Mouse (Mus musculus) adrenal gland, adult 8-10 months (tissue): ENCODE data around the gene Rpgrip1l. TPM values are rescaled to one million over a fixed set of nuclear protein-coding genes. Genes with fewer than 3 reads are reported as not detected.

Experiments
- DNase-seq: peaks from one replicate; pipeline ENCODE4 v3.0.0; 2022
- total RNA-seq, 4 experiments: library from RNA; stranded (reverse); gene quantifications; 2 replicates each; pipeline ENCODE4 v1.2.4; 2022

Gene Rpgrip1l
- total RNA-seq = 10 to 100 TPM in 2 of 4 experiments, 1 to 10 TPM in 2; 4.8 to 14.5 (median 10.4) TPM

DNA sequence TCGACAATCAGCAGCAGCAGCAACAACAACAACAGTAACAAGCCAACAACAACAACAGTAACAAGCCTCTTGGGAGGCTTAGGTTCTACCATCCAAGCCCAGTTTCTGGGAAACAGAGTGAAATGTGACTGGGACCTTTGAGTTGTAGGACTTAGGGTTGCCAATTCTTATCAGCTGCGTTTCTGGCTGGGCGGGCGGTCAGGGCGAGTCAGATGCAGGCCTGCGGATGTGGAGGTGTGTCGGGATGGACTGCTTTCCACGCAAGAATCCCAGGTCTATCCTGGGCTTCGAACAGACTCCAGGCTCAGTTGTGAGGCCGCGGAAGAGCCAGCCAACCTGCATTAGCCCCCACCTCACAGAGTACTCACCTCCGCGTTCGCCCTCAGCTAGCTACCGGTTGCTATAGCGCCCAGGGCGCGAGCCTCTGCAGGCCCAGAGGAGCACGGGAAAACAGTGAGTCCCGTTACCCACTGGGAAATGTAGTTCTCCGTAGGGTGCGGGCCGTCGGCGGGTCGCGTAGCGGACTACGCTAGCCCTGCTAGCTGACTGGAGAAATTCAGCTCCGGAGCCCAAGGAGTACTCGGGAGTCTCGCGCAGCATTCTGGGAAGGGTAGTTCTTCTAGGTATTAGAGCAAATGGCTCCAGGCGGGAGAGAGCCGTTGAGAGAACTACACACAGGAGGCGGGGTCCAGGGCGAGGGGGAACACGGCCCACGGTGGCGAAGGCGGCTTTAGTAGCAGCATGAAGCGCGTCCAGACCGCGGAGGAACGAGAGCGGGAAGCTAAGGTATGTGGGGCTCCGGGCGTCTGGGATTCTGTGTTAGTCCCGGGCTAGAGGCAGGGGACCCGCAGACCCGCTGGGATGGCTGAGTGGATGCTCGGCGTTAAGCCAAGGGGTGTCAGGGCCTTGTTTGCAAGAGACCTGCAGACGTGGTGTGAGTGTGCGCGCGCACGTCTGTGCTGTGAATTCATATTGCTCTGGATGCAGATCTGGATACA lies at the start of gene Rpgrip1l, which contains the start of gene Fto:
TSS of gene Rpgrip1l (minus strand) at position 428 of the 998 bp plus-strand sequence.
TSS of gene Fto (plus strand) at position 691 of the 998 bp plus-strand sequence.
- DNase-seq = peak; percentile 98

DNA sequence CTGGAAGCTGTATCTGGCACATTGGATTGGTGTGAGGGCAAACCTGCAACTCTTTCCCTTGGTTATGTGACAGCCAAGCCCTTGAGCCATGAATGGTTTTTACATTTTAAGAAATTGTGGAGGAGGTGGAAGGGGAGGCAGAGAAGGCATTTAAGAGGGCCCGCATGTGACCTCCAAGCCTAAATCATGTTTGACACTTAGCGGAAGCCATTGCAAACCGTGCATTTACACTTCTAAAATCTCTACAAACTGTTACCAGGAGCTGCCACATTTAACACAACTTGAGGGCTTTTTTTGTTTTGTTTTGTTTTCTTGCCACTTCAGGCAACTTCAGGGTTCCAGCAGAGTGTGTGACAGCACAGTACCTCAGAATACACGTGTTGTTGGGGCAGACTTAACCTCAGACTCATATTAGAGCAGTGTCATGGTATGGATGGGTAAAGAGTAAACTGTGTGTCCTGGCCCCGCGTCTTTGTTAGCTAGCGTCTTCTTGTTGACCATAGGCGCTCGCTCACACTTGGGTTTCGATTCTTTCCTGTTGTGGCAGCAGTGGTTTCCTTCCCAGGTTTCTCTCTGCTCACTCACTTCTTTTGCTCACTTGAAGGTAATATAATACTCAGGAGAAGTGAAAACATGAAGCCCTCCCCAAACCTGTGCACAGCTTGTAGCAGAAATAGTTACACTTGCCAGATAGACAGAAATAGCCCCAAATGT lies 47.7 kb upstream of the Rpgrip1l start:
- no peak for DNase-seq

GRCm38 (mm10) chr8:91359511-91359910 lies 46.4 kb upstream of the Rpgrip1l start:
- DNase-seq = no peak

DNA sequence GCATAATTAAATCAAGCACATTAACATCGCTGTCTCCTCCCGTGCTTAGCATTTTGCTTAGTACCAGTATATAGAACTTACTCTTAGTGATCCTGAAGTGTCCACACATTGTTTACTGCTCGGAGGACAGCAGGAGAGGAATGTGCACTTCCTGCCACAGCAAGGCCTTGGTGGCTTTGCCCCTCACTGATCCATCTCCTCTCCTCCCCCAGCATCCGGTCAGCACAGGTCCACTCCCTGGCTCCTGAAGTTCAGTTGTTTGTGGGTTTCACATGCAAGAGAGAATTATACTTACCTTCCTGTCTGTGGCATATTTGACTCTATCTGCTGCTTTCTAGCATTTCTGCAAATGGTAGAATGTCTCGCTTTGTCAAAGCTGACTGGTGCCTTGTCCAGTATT lies 45.0 kb upstream of the Rpgrip1l start:
- DNase-seq = no peak

DNA sequence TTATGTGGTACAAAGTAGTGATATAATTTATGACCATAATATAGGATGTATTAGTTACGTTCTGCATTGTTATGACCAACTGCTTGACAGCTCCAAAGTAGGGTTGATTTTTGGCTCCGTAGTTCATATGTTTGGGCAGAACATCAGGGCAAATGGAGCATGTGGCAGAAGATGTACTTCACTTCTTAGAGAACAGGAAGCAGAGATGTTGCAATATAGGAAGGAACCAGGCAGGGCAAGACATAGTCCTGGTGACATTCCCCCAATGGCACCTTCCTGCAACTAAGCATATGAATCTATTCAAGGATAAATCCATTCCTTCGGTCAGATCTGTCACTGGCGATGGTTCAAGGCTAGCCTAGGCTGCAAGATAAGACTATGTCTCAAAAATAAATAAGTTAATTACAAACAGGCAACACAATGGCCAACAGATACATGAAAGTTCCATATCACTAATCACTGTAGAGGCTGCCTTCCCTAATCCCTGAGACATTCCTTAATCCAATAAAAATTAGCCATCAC lies 44.5 kb upstream of the Rpgrip1l start:
- DNase-seq = no peak

GRCm38 (mm10) chr8:91355956-91356699 lies 43.1 kb upstream of the Rpgrip1l start:
- no peak for DNase-seq

DNA sequence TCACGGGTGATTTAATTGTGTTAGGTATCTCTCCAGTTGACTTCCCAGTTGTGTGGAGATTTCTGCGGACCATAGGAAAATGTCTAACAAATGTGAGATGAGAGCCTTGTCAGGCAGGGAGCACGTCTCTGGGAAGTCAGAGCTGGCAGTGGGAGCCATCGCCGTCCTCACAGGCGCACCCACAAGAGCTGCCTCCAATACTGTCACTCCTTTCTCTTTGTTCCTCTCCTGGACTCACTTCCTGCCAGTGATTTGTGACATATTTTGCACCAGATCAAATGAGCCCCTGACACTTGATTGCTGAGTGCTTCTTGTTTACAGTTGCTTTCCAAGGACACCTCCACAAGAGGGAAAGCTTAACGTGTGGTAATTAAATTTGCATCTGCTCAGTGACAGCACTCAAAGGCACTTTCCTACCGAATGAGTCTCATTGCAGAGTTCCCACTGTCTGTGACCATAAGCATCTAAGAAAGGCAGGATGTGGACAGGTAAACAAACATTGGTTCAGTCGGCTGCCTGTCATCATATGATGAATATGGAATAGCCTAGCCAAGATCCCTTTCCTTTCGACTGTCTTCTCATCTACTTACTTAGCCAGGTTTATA lies 42.3 kb upstream of the Rpgrip1l start:
- DNase-seq = no peak

- no peak for DNase-seq
Measured at GRCm38 (mm10) chr8:91353907-91354306, 40.8 kb upstream of the Rpgrip1l start.

DNA sequence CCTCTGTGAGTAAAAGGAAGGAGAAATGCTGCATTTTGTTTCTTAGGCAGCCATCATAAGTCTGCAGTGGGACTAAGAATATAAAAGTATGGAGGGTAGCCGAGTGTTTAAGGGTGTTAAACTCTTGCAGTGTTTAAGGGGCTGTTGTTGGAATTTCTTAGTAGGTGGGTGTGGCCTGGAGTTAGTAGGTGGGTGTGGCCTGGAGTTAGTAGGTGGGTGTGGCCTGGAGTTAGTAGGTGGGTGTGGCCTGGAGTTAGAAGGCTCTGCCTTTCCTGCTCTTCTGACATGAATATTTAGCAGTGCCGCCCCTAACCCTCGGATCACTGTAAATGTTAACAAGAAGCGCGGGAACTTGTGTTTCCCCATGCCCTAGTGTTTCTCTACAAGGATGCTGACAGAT lies 40.0 kb upstream of the Rpgrip1l start:
- no peak for DNase-seq

GRCm38 (mm10) chr8:91352598-91352997 lies 39.5 kb upstream of the Rpgrip1l start:
- no peak for DNase-seq

DNA sequence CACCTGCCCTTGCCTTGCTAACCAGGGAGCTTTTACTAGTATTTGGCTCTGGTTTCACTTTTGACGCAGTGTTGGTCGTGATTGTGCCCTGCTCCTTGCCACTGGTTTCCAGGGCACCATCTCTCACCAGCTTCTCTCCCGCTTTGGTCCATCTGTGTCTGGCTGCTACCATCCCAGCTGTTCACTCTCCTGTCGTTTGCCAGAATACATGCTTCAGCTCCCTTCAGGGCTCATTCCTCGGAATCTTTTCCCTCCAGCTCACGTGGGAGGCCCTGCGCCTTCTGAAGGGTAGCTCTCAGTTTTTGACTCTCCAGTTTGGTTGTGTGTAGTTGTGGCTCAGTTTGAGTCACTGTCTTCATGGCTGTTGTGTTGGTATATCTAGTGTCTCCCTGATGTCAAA lies 37.6 kb upstream of the Rpgrip1l start:
- DNase-seq = no peak

- DNase-seq = no peak
Measured at GRCm38 (mm10) chr8:91349816-91350215, 36.8 kb upstream of the Rpgrip1l start.

- no peak for DNase-seq
Measured at GRCm38 (mm10) chr8:91347595-91347994, 34.5 kb upstream of the Rpgrip1l start.

GRCm38 (mm10) chr8:91347146-91347545 lies 34.1 kb upstream of the Rpgrip1l start:
- DNase-seq = no peak

DNA sequence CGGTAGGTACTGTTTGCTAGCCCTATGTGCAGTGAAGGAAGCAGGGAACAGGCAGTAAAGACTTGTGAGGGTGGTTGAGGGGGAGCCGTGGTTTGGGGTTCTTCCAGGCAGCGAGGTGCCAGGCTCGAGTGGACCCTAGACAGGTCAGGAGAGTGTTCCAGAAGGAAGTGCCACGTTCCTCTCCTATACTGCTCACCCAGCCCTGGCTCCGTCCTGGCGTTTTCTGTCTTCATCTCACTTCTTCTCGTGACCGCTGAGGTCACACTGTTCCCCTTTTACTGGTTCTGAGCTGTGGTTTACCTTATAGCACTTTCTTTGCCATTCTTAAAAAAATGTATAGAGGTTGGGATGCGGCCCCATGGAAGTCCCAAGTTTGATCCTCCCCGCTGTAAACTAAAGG lies 31.6 kb upstream of the Rpgrip1l start:
- no peak for DNase-seq

- no peak for DNase-seq
Measured at GRCm38 (mm10) chr8:91342798-91343197, 29.7 kb upstream of the Rpgrip1l start.

DNA sequence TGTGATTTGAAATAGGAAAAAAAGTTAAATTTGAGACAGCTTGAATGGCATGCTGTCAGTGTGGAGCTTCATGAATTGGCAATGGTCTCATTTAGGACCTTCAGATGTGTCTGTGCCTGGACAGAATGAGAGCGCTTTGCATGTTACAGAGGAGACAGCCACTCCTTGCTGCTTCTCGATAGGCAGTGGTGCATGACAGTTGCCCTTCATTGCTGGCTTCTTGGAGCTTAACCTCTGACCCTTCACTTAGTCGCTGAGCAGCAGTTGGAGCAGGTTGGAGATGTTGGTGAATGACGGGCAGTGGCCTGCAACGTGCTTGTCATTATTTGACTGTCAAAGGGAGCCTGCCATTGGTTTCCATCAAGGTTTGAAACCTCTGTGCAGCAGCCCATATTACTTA lies 29.1 kb upstream of the Rpgrip1l start:
- DNase-seq = no peak

GRCm38 (mm10) chr8:91340746-91341145 lies 27.7 kb upstream of the Rpgrip1l start:
- no peak for DNase-seq

- no peak for DNase-seq
Measured at GRCm38 (mm10) chr8:91339651-91340050, 26.6 kb upstream of the Rpgrip1l start.

GRCm38 (mm10) chr8:91338389-91339154 lies 25.5 kb upstream of the Rpgrip1l start:
- DNase-seq = no peak

- no peak for DNase-seq
Measured at GRCm38 (mm10) chr8:91329461-91329850, 16.4 kb upstream of the Rpgrip1l start.
